Mouse (Mus musculus) heart, embryonic 11.5 days (tissue): ENCODE results near the gene Zfp799. TPM values are rescaled to one million over a fixed set of nuclear protein-coding genes. Genes with fewer than 3 reads are reported as not detected.

Experiments used
- ATAC-seq: fragments of 200-750 bp; cut with Nextera tagmentation; replicated peaks from 2 replicates; pipeline ENCODE4 v1.8.0; 2017; ENCODE audit warnings: moderate library complexity; ENCODE audit not compliant: insufficient number of reproducible peaks, low FRiP score, low TSS enrichment
- H3K27ac ChIP-seq: fragments of 300-500 bp; sonication (generic); 2 replicates; pipeline ENCODE4 v1.5.1; 2014; ENCODE audit warnings: mild to moderate bottlenecking, low read depth, low read length
- H3K27me3 ChIP-seq: fragments of 300-500 bp; sonication (generic); 2 replicates; pipeline ENCODE4 v1.6.1; 2014; ENCODE audit warnings: mild to moderate bottlenecking, low read length, mixed read lengths; ENCODE audit not compliant: control insufficient read depth, insufficient read depth
- H3K36me3 ChIP-seq: fragments of 300-500 bp; sonication (generic); 2 replicates; pipeline ENCODE4 v1.6.1; 2014; ENCODE audit warnings: mild to moderate bottlenecking, low read length, moderate library complexity, mixed read lengths; ENCODE audit not compliant: control insufficient read depth, insufficient read depth
- H3K4me1 ChIP-seq: fragments of 300-500 bp; sonication (generic); 2 replicates; pipeline ENCODE4 v1.6.1; 2014; ENCODE audit warnings: low read length; ENCODE audit not compliant: control insufficient read depth, insufficient read depth
- H3K4me2 ChIP-seq: fragments of 300-500 bp; sonication (generic); 2 replicates; pipeline ENCODE4 v1.6.1; 2014; ENCODE audit warnings: mild to moderate bottlenecking, moderate library complexity
- H3K4me3 ChIP-seq: fragments of 300-500 bp; sonication (generic); 2 replicates; pipeline ENCODE4 v1.5.1; 2014; ENCODE audit warnings: low read depth, low read length
- H3K9ac ChIP-seq: fragments of 300-500 bp; sonication (generic); 2 replicates; pipeline ENCODE4 v1.6.1; 2014; ENCODE audit warnings: mild to moderate bottlenecking, low read depth, low read length, moderate library complexity
- H3K9me3 ChIP-seq: fragments of 300-500 bp; sonication (generic); replicated peaks from 2 replicates; pipeline ENCODE4 v1.6.1; 2016; ENCODE audit warnings: low read length; ENCODE audit not compliant: control insufficient read depth
- WGBS: fragments of 180-500 bp; shearing (Covaris S2); extraction: QIAGEN DNeasy Blood & Tissue Kit; methylation state at CpG from one replicate; pipeline ENCODE4 v1.1.7; 2014; ENCODE audit not compliant: insufficient replicate concordance; 5-methylcytosine and 5-hydroxymethylcytosine counted together
- polyA plus RNA-seq: library from polyadenylated mRNA; unstranded; fragments of >200 nt; fragmentation: Nextera tagmentation; extraction: Ambion mirVana; gene quantifications from 2 replicates; pipeline ENCODE4 v1.2.1, GENCODE M21; 2014

The Zfp799 gene
- polyA plus RNA-seq, 1 experiment from 2014 or later, result 8.0 TPM

GRCm38 (mm10) chr17:32808921-32809320, 21.1 kb downstream of the Zfp799 start:
- H3K36me3 ChIP-seq, result no peaks in the 10 kb centered on the region
- peaks cover 4% of the 10 kb centered on the region for H3K4me1 ChIP-seq
- no peaks in the 10 kb centered on the region for H3K9me3 ChIP-seq
- peak overlapping the region; percentile 80 for H3K4me2 ChIP-seq
- 14% methylated on average over 8 of the region's 8 CpGs for WGBS
- H3K27ac ChIP-seq, result no peak overlapping the region
- 0 out of 2 replicates have a peak overlapping the region, but pooled peaks have one; percentile 68 for H3K9ac ChIP-seq
- peak overlapping the region; percentile 55 for H3K4me3 ChIP-seq
- H3K27me3 ChIP-seq, result no peaks in the 10 kb centered on the region
- no peak for ATAC-seq

- Histone ChIP-seq H3K4me1 (peaks cover 14% of the 10 kb centered on the region), H3K4me2 (peak overlapping the region; percentile 76), H3K36me3 (peaks cover 6% of the 10 kb centered on the region; the same call in 1 of the 2 replicates), H3K9ac (no peak overlapping the region), H3K9me3 (no peaks in the 10 kb centered on the region), H3K27me3 (no peaks in the 10 kb centered on the region), H3K27ac (no peak overlapping the region), H3K4me3 (no peak overlapping the region)
- 69% methylated on average over 8 of the region's 8 CpGs for WGBS
- no peak for ATAC-seq
Measured at GRCm38 (mm10) chr17:32789244-32789643, 40.8 kb downstream of the Zfp799 start.

- H3K27ac ChIP-seq, result peak overlapping the region; percentile 96
- H3K9me3 ChIP-seq, result no peaks in the 10 kb centered on the region
- H3K36me3 ChIP-seq, result peaks cover 12% of the 10 kb centered on the region; the same call in 1 of the 2 replicates
- 5% methylated on average over 9 of the region's 9 CpGs for WGBS
- peaks cover 14% of the 10 kb centered on the region for H3K4me1 ChIP-seq
- ATAC-seq, result no peak
- peak overlapping the region; percentile 86 for H3K4me3 ChIP-seq
- peak overlapping the region; percentile 70 for H3K9ac ChIP-seq
- peak overlapping the region; percentile 76 for H3K4me2 ChIP-seq
- no peaks in the 10 kb centered on the region for H3K27me3 ChIP-seq
Measured at GRCm38 (mm10) chr17:32788576-32788975, 41.5 kb downstream of the Zfp799 start.

DNA sequence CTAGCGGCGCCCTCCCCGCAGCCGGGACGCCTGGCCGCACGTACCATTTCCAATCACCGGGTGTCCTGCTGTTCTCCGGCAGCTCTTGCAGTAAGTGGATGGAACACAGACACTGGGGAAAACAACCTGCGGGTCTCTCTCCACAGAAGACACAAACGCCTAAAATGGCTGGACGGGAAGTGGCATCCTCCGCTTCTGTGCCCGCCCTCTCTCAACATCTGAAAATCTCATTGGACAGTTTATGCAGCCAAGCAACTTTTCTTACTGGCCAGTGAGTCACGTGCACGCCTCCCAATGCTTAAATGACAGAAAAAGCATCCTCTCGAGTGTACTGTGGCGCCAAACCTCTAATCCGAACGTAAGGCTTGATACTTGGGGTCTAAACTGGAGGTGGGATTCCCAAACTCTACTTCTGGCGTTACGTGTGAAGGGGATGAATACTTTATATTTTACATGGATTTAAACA, 41.9 kb downstream of the Zfp799 start, which contains the start of gene Zfp871:
Gene Zfp871, minus strand, starts transcription at position 194 of the 466 bp plus-strand sequence.
- ATAC-seq, result peak; percentile 92
- H3K36me3 ChIP-seq, result peaks cover 15% of the 10 kb centered on the region; the same call in 1 of the 2 replicates

DNA sequence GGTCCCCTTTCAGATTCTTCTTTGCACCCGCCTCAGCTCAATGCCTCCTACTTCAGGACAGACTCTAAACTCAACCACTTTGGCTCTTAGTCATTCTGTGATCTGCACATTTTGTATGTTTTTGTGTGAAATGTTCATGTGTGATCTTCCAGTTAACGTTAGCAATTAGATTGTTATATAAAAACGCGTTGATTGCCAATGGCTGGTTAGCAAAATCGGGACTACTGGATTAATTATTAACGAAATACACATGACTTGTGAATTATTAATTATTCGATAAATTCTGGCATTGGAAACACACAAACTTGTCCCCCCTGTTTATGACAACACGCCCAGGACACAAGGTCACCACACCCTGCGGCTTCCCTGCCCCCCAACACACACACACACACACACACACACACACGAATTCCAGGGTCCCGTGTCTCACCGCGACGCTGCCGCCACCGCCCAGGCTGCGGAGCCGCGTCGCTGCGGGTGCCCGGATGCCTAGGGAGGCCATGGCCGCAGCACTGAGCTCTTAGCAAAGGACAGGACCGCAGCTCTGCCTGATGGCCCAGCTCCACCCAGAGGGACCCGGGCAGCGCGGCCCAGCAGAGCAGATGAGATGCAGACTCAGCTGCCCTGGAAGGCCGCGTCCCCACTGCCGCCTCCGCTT, 42.5 kb downstream of the Zfp799 start:
- WGBS, result under 1% methylated on average over 31 of the region's 31 CpGs
- H3K27ac ChIP-seq, result peak overlapping the region; percentile 96
- peak overlapping the region; percentile 98 for H3K9ac ChIP-seq
- H3K4me2 ChIP-seq, result peak overlapping the region; percentile 76
- H3K4me1 ChIP-seq, result peaks cover 14% of the 10 kb centered on the region
- no peaks in the 10 kb centered on the region for H3K9me3 ChIP-seq
- H3K36me3 ChIP-seq, result peaks cover 15% of the 10 kb centered on the region; the same call in 1 of the 2 replicates
- ATAC-seq, result peak; percentile 84
- no peaks in the 10 kb centered on the region for H3K27me3 ChIP-seq
- peak overlapping the region; percentile 86 for H3K4me3 ChIP-seq

More for the DNA sequence above, 41.9 kb downstream of the Zfp799 start, which contains the start of gene Zfp871:
- WGBS, result under 1% methylated on average over 21 of the region's 22 CpGs
- Histone ChIP-seq H3K9ac (peak within 1 kb of the TSS; percentile 98), H3K27ac (peak within 1 kb of the TSS; percentile 96), H3K4me3 (peak within 1 kb of the TSS; percentile 86), H3K4me1 (peaks cover 14% of the 10 kb centered on the region), H3K9me3 (no peaks in the 10 kb centered on the region), H3K4me2 (peak within 1 kb of the TSS; percentile 76), H3K27me3 (no peaks in the 10 kb centered on the region)

GRCm38 (mm10) chr17:32786944-32787343, 43.1 kb downstream of the Zfp799 start:
- Histone ChIP-seq H3K36me3 (peaks cover 15% of the 10 kb centered on the region; the same call in 1 of the 2 replicates), H3K4me3 (peak overlapping the region; percentile 86), H3K27ac (no peak overlapping the region), H3K4me1 (peaks cover 14% of the 10 kb centered on the region), H3K27me3 (no peaks in the 10 kb centered on the region), H3K4me2 (peak overlapping the region; percentile 76), H3K9ac (peak overlapping the region; percentile 98), H3K9me3 (no peaks in the 10 kb centered on the region)
- WGBS, result 65% methylated on average over 6 of the region's 6 CpGs
- ATAC-seq, result no peak

DNA sequence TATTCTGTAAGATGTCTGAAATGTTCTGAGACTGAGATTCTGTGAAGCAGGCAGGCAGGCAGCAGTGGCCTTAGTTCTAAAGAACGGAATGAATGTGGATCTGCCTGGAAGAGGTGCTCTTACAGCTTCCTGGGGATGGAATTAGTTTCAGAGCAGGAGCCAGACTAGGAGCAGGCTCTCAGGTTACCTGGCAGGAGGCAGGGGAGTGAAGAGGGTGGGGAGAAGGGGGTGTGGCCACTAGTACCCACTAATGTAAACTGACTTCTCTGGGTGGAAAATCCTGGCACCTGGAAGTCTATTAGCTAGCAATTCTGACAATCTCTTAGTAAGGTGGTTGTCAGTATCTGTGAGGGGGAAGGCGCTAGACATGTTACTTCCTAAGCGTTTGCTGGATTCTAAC, 44.4 kb downstream of the Zfp799 start:
- peaks cover 15% of the 10 kb centered on the region; the same call in 1 of the 2 replicates for H3K36me3 ChIP-seq
- no peak overlapping the region for H3K4me3 ChIP-seq
- H3K4me2 ChIP-seq, result no peak overlapping the region
- H3K27ac ChIP-seq, result no peak overlapping the region
- no peaks in the 10 kb centered on the region for H3K27me3 ChIP-seq
- WGBS, result 86% methylated on average over 3 of the region's 3 CpGs
- no peaks in the 10 kb centered on the region for H3K9me3 ChIP-seq
- no peak for ATAC-seq
- H3K4me1 ChIP-seq, result peaks cover 14% of the 10 kb centered on the region
- H3K9ac ChIP-seq, result no peak overlapping the region

GRCm38 (mm10) chr17:32777564-32777963, 52.5 kb downstream of the Zfp799 start:
- WGBS, result 90% methylated on average over 3 of the region's 3 CpGs
- Histone ChIP-seq H3K4me1 (no peaks in the 10 kb centered on the region), H3K36me3 (peaks cover 24% of the 10 kb centered on the region), H3K9me3 (no peaks in the 10 kb centered on the region), H3K4me3 (no peak overlapping the region), H3K4me2 (no peak overlapping the region), H3K27ac (no peak overlapping the region), H3K27me3 (no peaks in the 10 kb centered on the region), H3K9ac (no peak overlapping the region)
- no peak for ATAC-seq
